Mouse (Mus musculus) frontal cortex, postnatal 10 days (tissue): ENCODE measurements around the gene Ptgfrn.

Source experiments
- DNase-seq, 2 experiments: peaks; one replicate each; pipeline ENCODE4 v3.0.0; 2022; ENCODE audit warnings: low spot score in 2 of 2, mixed read lengths in 1 of 2

The Ptgfrn gene

DNA sequence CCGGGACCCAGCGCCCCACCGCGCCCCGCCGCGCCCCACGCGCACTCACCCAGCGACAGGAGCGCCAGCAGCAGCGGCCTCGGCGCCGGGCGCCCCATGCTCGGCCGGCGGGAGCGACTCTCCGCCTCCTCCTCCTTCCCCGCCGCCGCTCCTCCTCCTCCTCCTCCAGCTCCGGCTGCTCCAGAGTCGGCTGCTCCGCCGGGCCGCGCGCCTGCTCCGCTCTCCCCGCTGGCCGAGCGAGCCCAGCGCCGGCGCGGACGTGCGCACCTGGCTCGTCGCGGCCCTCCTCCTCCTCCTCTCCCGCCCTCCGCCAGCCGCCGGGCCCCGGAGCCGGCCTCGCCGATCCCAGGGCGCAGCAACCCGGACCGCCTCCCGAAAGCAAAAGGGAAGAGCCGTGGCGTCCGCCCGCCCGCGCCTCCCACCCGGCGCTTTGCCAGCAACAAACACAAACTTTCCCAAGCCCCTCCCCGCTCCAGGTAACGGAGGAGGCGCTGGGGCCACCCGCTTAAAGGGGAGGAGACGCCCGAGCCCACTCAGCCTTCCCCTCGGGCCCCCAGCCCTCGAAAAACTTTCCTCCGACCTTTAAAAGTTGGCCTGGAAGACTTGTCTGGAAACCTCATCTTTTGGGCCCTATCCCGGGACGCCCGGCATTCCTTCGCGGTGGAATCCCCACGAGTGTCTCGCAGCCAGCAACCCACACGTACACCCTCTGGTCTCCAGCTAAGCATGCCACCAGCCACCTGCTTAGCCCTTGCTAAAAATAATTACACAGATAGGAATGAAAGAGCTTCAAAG lies at the start of gene Ptgfrn:
Gene Ptgfrn, minus strand, starts transcription at position 236 of the 795 bp plus-strand sequence.
- peak; percentile 22 to 45 for DNase-seq

- no peak for DNase-seq
Measured at GRCm38 (mm10) chr3:101159701-101160100, 49.6 kb upstream of the Ptgfrn start.

DNA sequence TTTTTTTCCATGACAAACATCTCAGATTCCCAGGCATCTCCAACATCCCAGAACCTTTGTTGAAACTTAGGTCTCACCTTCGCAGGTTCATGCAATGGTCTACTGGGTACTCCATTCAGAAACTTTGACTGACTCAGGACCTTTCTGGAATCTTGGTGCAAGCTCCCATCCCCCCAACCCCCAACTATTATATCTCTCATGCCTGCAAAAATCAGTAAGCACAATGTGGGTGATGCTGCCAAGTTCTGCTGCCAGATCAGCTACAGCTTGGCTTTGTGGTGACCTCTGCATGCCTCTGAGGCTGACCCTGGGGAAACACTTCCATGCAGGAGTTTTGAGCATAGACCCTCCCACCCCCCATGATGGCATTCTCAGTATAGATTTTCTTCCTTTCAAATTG lies 44.0 kb upstream of the Ptgfrn start:
- DNase-seq, result no peak

DNA sequence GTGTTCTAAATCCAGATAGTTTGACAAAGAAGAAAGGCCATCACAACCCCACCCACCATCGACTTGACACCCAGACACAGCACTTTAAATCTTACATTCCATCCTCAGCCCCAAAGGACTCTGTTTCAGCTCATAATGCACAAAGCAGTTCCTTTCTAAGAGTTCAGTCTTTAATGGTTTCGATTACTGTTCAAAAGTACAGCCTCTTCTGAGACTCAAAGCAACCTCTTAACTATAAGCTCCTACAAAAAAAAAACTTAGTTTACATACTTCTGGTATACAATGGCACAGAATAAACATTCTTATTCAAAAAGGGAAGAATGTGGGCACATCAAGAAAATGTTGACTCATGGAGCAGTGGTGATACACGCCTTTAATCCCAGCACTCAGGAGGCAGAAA lies 43.3 kb upstream of the Ptgfrn start:
- DNase-seq, result no peak

GRCm38 (mm10) chr3:101146126-101146772 lies 36.2 kb upstream of the Ptgfrn start:
- DNase-seq, result no peak

- peak; percentile 31 to 60 for DNase-seq
Measured at GRCm38 (mm10) chr3:101145292-101146046, 35.4 kb upstream of the Ptgfrn start.

GRCm38 (mm10) chr3:101144366-101144948 lies 34.4 kb upstream of the Ptgfrn start:
- DNase-seq, result no peak

DNA sequence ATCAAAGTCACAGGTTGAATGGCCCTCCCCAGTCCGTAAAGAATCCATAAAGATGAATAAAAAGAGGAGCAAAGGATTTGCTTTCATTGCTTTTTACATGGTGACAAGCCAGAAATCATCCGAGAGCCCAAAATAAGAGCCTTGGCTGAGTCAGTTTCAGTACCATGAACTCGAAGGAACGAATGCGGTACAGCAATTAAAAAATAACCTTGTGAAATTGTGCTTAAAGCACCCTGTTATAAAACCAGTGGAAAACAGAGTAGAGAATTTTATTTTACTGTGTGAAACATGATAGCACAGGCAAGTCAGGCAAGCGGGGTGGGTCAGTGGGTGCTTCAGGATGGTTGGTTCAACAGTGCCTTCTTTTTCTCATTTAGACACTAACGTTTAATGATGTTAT lies 33.4 kb upstream of the Ptgfrn start:
- no peak for DNase-seq

- DNase-seq, result no peak
Measured at GRCm38 (mm10) chr3:101141864-101142263, 31.8 kb upstream of the Ptgfrn start.

GRCm38 (mm10) chr3:101139958-101140357 lies 29.9 kb upstream of the Ptgfrn start:
- no peak for DNase-seq

- no peak for DNase-seq
Measured at GRCm38 (mm10) chr3:101136483-101136882, 26.4 kb upstream of the Ptgfrn start.

DNA sequence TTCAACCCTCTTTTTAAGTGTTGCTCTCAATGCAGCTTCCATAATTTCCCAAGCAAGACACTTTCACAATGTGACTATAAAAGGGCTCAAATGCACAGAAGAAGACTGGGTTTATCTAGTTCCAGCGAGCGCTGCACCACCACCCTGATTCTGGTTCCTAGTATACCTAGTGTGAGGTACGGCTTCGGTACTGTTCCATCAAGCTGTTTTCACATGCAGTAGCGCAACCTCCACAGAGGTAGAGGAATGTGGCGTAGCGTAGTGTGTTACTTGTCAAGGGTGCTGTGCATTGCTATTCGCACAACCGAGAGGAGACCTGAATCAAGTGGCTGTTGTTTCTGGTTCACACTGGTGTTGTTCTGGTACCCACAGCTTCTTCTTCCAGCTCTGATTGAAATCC lies 24.8 kb upstream of the Ptgfrn start:
- no peak for DNase-seq

GRCm38 (mm10) chr3:101132981-101133380 lies 22.9 kb upstream of the Ptgfrn start:
- DNase-seq, result no peak

GRCm38 (mm10) chr3:101131772-101132171 lies 21.7 kb upstream of the Ptgfrn start:
- no peak for DNase-seq

- no peak for DNase-seq
Measured at GRCm38 (mm10) chr3:101130526-101130925, 20.4 kb upstream of the Ptgfrn start.

GRCm38 (mm10) chr3:101129620-101130019 lies 19.5 kb upstream of the Ptgfrn start:
- DNase-seq, result no peak

DNA sequence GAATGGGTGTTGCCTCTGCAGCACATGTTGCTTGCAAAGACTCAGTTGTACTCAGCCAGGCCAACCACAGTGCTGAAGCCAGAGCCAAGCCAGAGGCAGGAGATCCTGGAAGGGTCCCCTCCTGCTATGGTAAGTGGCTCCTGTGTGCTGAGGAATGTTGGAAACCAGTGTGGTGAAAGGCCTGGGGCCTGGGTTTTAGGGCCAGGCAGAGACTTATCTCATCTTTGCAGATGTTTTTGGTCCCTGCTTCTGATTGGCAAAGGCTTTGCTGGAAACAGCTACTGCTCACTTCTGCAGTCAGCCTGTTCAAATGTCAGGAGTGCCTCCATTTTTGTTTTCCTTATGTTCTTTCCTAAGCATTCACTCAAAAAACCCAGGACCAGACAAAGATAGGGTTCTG lies 19.0 kb upstream of the Ptgfrn start:
- DNase-seq, result no peak

- no peak for DNase-seq
Measured at GRCm38 (mm10) chr3:101127766-101128165, 17.7 kb upstream of the Ptgfrn start.

- DNase-seq, result no peak
Measured at GRCm38 (mm10) chr3:101124716-101125115, 14.6 kb upstream of the Ptgfrn start.

GRCm38 (mm10) chr3:101122479-101122878 lies 12.4 kb upstream of the Ptgfrn start:
- DNase-seq, result no peak

GRCm38 (mm10) chr3:101117774-101118173 lies 7.7 kb upstream of the Ptgfrn start:
- no peak for DNase-seq

- DNase-seq, result no peak
Measured at GRCm38 (mm10) chr3:101117386-101117749, 7.3 kb upstream of the Ptgfrn start.
